Mouse (Mus musculus) forebrain, embryonic 11.5 days (tissue): ENCODE results near the gene Wipf2. TPM values are rescaled to one million over a fixed set of nuclear protein-coding genes. Genes with fewer than 3 reads are reported as not detected.

Source experiments
- ATAC-seq: fragments of 200-750 bp; cut with Nextera tagmentation; replicated peaks from 2 replicates; pipeline ENCODE4 v1.8.0; 2017; ENCODE audit warnings: moderate TSS enrichment; ENCODE audit not compliant: low FRiP score
- DNase-seq: peaks from one replicate; pipeline ENCODE4 v3.0.0-alpha.2; 2017; ENCODE audit warnings: low spot score
- H3K27ac ChIP-seq: fragments of 300-500 bp; sonication (generic); 2 replicates; pipeline ENCODE4 v1.5.1; 2014; ENCODE audit warnings: low read depth, low read length
- H3K27me3 ChIP-seq: fragments of 300-500 bp; sonication (generic); 2 replicates; pipeline ENCODE4 v1.6.1; 2014; ENCODE audit warnings: mild to moderate bottlenecking, low read length, mixed read lengths; ENCODE audit not compliant: control insufficient read depth, insufficient read depth
- H3K36me3 ChIP-seq: fragments of 300-500 bp; sonication (generic); 2 replicates; pipeline ENCODE4 v1.6.1; 2014; ENCODE audit warnings: mild to moderate bottlenecking, low read length, moderate library complexity, mixed read lengths; ENCODE audit not compliant: control insufficient read depth, insufficient read depth
- H3K4me1 ChIP-seq: fragments of 300-500 bp; sonication (generic); replicated peaks from 2 replicates; pipeline ENCODE4 v1.6.1; 2014; ENCODE audit warnings: low read length, mixed read lengths; ENCODE audit not compliant: control insufficient read depth, insufficient read depth
- H3K4me2 ChIP-seq: fragments of 300-500 bp; sonication (generic); 2 replicates; pipeline ENCODE4 v1.6.1; 2014; ENCODE audit warnings: low read depth, mild to moderate bottlenecking, low read length, moderate library complexity, mixed read lengths; ENCODE audit not compliant: severe bottlenecking
- H3K4me3 ChIP-seq: fragments of 300-500 bp; sonication (generic); 2 replicates; pipeline ENCODE4 v1.5.1; 2014; ENCODE audit warnings: low read depth, low read length
- H3K9ac ChIP-seq: fragments of 300-500 bp; sonication (generic); 2 replicates; pipeline ENCODE4 v1.6.1; 2014; ENCODE audit warnings: low read length
- H3K9me3 ChIP-seq: fragments of 300-500 bp; sonication (generic); 2 replicates; pipeline ENCODE4 v1.6.1; 2016; ENCODE audit warnings: low read length, mixed read lengths; ENCODE audit not compliant: control insufficient read depth
- WGBS: fragments of 180-500 bp; shearing (Covaris S2); extraction: QIAGEN DNeasy Blood & Tissue Kit; methylation state at CpG from one replicate; pipeline ENCODE4 v1.1.7; 2014; 5-methylcytosine and 5-hydroxymethylcytosine counted together
- polyA plus RNA-seq: library from polyadenylated mRNA; unstranded; fragments of >200 nt; fragmentation: Nextera tagmentation; extraction: Ambion mirVana; gene quantifications from 2 replicates; pipeline ENCODE4 v1.2.1, GENCODE M21; 2014

The Wipf2 gene
- polyA plus RNA-seq, 1 experiment from 2014 or later, result 5.5 TPM

GRCm38 (mm10) chr11:98846865-98847604 lies 16.4 kb upstream of the Wipf2 start:
- no peak overlapping the region for H3K27ac ChIP-seq
- H3K27me3 ChIP-seq, result no peaks in the 10 kb centered on the region; the same call in 1 of the 2 replicates
- H3K4me3 ChIP-seq, result no peak overlapping the region
- peaks cover 11% of the 10 kb centered on the region; the same call in 1 of the 2 replicates for H3K4me1 ChIP-seq
- H3K4me2 ChIP-seq, result no peak overlapping the region
- no peak for ATAC-seq
- no peaks in the 10 kb centered on the region for H3K36me3 ChIP-seq
- no peaks in the 10 kb centered on the region for H3K9me3 ChIP-seq
- no peak for DNase-seq
- no peak overlapping the region for H3K9ac ChIP-seq
- WGBS, result 67% methylated on average over 19 of the region's 19 CpGs

DNA sequence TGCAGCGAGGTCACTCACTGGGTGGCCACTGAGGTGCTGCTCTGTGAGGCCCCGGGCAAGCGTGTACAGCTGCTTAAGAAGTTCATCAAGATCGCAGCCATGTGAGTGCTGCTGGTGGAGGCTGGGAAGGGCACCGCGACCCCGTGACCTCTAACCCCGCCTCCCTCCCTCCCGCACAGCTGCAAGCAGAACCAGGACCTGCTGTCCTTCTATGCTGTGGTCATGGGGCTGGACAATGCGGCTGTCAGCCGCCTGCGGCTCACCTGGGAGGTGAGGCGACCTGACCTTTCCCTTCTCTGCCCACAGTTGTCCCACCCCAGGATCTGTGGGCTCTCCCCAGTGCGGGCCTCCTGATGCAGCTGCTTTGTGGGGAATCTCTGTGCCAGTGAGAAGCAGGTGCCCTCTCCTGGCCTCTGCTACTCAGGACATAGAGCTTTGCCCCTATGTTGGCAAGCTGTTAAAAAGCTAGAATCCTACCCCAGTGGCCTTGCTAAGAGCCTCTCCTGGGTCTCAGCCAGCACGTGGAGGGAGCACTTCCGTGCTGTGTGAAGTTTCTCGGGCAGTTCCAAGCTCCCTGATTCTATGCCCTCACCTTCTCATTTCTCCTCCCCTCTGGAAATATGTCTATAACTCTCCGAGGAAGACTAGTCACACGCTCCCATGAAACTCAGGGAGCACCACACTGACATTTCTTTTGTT lies 14.1 kb upstream of the Wipf2 start:
- Histone ChIP-seq H3K9ac (no peak overlapping the region), H3K27ac (no peak overlapping the region), H3K4me2 (no peak overlapping the region), H3K9me3 (no peaks in the 10 kb centered on the region), H3K4me1 (peaks cover 11% of the 10 kb centered on the region; the same call in 1 of the 2 replicates), H3K36me3 (no peaks in the 10 kb centered on the region), H3K27me3 (no peaks in the 10 kb centered on the region; the same call in 1 of the 2 replicates), H3K4me3 (no peak overlapping the region)
- WGBS, result 8% methylated on average over 19 of the region's 19 CpGs
- ATAC-seq, result 0 out of 2 replicates have a peak, but pooled peaks have one; percentile 21
- no peak for DNase-seq

DNA sequence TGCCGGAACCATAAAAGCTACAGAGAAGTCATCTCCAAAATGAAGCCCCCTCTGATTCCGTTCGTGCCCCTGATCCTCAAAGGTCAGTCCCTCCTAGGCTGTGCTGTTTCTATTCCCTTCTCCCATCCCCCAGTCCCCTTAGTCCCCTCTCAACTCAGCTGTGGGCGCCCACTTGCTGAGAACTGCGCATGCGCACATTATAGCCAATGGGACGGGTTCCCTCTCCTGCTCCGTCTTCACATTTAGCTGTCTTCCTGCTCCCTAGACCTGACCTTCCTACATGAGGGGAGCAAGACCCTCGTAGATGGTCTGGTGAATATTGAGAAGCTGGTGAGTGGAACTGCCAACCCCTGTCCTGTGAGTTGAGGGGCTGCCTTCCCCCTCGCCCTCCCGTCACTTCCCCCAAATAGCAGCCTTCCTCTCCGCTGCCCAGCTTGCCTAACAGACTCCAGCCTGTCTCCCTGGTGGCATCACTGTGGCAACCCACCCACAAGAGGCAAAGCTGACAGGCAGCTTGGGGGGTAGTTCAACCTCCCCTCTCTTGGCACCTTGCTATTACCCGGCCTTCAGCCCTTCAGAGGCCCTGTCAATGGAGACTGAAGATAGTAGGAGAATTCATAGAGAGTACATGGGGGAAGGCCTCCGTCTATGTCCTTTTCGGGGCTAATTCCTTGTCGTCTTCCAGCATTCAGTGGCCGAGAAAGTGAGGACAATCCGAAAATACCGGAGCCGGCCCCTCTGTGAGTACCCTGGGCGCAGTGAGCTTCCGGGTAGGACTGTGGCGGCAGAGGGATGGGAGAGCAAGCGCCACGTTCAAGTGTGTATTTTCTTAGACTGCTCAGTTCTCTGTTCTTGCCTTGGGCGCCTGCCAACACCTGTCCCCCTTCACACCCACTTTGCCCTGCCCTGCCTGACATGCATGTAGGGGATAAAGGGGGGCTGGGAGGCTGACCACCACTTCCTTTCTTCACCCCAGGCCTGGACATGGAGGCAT lies 13.0 kb upstream of the Wipf2 start:
- no peaks in the 10 kb centered on the region for H3K36me3 ChIP-seq
- H3K4me1 ChIP-seq, result peaks cover 11% of the 10 kb centered on the region; the same call in 1 of the 2 replicates
- H3K9me3 ChIP-seq, result no peaks in the 10 kb centered on the region
- no peak for ATAC-seq
- H3K9ac ChIP-seq, result peak overlapping the region; percentile 3; the same call in 1 of the 2 replicates
- DNase-seq, result no peak
- H3K4me2 ChIP-seq, result no peak overlapping the region
- no peak overlapping the region for H3K27ac ChIP-seq
- H3K27me3 ChIP-seq, result no peaks in the 10 kb centered on the region; the same call in 1 of the 2 replicates
- 70% methylated on average over 26 of the region's 26 CpGs for WGBS
- H3K4me3 ChIP-seq, result no peak overlapping the region

- Histone ChIP-seq H3K9me3 (no peaks in the 10 kb centered on the region), H3K27me3 (no peaks in the 10 kb centered on the region; the same call in 1 of the 2 replicates), H3K4me3 (no peak overlapping the region), H3K9ac (no peak overlapping the region), H3K27ac (no peak overlapping the region), H3K4me1 (peaks cover 9% of the 10 kb centered on the region; the same call in 1 of the 2 replicates), H3K4me2 (no peak overlapping the region), H3K36me3 (no peaks in the 10 kb centered on the region)
- WGBS, result 90% methylated on average over 8 of the region's 8 CpGs
- no peak for ATAC-seq
- DNase-seq, result no peak
These were observed 9.3 kb upstream of the Wipf2 start for GRCm38 (mm10) chr11:98854116-98854515.

DNA sequence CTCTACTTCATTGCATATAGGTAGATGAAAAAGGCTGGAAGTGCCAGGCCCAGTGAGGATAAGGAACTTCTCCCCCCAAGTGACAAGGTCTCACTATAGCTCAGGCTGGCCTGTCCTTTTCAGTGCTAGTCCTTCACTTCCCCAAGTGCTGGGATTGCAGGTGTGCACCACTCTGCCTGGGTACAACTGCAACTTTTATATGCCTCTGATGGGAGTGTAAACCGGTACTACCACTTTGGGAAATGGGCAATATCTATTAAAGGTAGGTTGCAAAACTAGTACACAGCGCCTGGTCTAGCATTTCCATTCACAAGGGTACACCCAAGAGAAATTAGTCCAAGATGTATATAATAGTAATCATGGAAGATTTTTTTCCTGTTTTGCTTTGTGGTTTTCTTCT lies 8.8 kb upstream of the Wipf2 start:
- 92% methylated on average over 2 of the region's 2 CpGs for WGBS
- Histone ChIP-seq H3K27me3 (no peaks in the 10 kb centered on the region; the same call in 1 of the 2 replicates), H3K9ac (no peak overlapping the region), H3K36me3 (no peaks in the 10 kb centered on the region), H3K4me1 (peaks cover 4% of the 10 kb centered on the region; the same call in 1 of the 2 replicates), H3K4me2 (no peak overlapping the region), H3K9me3 (no peaks in the 10 kb centered on the region), H3K27ac (no peak overlapping the region), H3K4me3 (no peak overlapping the region)
- ATAC-seq (no peak), DNase-seq (no peak)

- DNase-seq (peak; percentile 93), ATAC-seq (no peak)
- WGBS, result 38% methylated on average over 14 of the region's 14 CpGs
These were observed 4.4 kb upstream of the Wipf2 start for GRCm38 (mm10) chr11:98858759-98859731.

GRCm38 (mm10) chr11:98863751-98864429 lies 452 bp downstream of the Wipf2 start:
- Histone ChIP-seq H3K27me3 (no peaks in the 10 kb centered on the region), H3K9ac (peak overlapping the region; percentile 62), H3K36me3 (no peaks in the 10 kb centered on the region; the same call in 1 of the 2 replicates), H3K4me1 (peaks cover 4% of the 10 kb centered on the region), H3K4me2 (peak overlapping the region; percentile 73), H3K9me3 (no peaks in the 10 kb centered on the region), H3K4me3 (peak overlapping the region; percentile 61), H3K27ac (peak overlapping the region; percentile 80)
- ATAC-seq (peak; percentile 84), DNase-seq (peak; percentile 93)
- WGBS, result under 1% methylated on average over 38 of the region's 39 CpGs

More at GRCm38 (mm10) chr11:98858759-98859731, 4.4 kb upstream of the Wipf2 start:
- H3K27ac ChIP-seq, result no peak overlapping the region
- no peaks in the 10 kb centered on the region for H3K27me3 ChIP-seq
- H3K9ac ChIP-seq, result no peak overlapping the region
- H3K4me1 ChIP-seq, result peaks cover 2% of the 10 kb centered on the region; the same call in 1 of the 2 replicates
- H3K36me3 ChIP-seq, result no peaks in the 10 kb centered on the region
- no peak overlapping the region for H3K4me2 ChIP-seq
- H3K9me3 ChIP-seq, result no peaks in the 10 kb centered on the region
- no peak overlapping the region for H3K4me3 ChIP-seq
